Mouse (Mus musculus): ENCODE results near the gene Ctsz.

Gene Ctsz

DNA sequence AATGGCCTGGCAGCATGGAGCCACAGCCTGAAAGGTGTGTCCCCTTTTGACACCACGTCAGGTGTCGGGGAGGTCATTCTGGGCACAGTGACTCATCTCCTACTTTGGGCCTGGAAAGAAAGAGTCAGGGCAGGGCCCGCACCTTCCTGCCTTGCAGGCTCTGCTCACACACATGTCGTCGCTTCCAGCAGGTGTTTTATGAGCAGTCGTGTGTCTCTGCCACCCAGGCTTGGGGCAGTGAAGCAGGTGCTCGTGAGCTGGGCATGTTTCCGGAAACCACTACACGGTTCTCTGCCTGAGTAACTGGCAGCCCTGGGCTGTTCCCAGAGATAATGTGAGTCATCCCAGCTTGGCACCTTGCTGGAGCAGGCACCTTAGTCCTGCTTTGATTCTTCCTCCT is 3.6 kb upstream of the Ctsz start:
- in situ Hi-C loops (cut with MboI, MseI) = no loop called here

DNA sequence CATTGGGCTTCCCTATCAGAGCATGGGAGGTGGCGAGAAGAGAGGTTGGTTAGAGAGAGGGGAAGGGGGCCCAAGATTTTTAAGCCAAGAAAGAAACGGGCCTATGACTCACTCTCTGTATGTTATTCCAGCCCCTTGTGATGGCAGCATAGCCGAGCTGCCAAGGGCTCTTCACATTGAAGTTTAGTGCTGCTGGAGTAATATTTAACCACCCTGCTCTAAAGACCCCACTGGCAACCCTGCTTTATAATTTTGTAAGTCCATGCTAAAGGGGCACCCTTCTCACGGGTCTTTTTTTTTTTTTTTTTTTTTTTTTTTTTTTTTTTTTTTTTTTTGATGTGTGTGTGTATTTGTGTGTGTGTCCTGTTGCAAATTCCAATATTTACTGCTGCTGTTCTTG is 3.1 kb upstream of the Ctsz start:
- in situ Hi-C loops (cut with MboI, MseI) = no loop called here

DNA sequence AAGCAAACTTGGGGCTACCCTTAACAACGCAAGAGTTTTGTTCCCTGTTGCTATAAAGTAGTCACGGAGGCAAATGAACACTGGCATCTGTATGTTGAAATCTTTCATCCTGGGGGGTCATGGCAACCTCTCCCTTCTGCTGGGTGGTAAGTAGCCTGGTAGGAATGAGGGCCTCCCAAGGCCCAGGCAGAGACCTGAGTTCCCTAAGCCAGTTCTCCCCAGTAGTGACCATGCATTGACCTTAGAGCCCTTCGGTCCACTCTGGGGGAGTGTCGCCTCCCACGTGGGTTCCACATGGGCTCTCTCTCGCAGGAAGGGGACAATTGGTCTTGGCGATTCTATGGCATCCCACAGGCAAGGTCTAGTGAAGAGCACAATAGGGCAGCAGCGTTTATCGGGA is 1.1 kb upstream of the Ctsz start:
- in situ Hi-C loops (cut with MboI, MseI) = no loop called here

DNA sequence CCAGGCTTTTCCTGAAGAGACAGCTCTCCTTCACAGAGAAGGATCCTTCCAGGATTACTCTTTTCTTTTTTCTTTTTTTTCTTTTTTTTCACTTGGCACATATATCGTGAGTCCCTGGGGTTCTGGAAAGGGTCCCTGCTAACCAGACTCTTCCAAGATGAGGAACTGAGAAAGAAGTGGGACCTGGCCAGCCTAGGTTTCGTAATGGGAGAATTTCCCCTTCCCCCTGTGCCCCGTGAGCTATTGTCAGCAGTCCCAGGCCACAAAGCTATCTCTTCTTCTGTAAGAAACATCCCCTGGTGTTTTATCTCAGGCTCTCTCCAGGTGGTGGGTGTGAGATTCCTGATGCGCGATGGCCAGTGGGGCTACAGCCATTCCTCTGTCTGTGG is 605 bp upstream of the Ctsz start:
- in situ Hi-C loops (cut with MboI, MseI) = no loop called here

DNA sequence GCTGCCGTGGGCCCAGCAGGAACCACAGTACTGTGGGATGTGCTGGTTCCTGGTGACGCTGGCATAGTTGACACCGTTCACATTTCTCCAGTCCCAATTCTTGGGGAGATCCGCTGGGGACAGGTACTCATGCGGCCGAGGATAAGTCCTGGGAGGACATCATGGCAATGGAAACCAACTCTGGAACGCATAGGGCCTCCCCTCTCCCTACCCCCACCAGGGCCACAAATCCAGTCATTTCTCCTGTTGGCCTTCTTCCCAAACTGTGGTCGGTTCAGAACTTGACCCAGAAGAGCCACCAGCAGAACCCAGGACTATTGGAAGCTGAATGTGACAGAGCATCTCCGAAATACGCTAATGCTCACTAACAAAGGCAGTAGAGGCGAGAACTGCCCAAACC is 658 bp downstream of the Ctsz start:
- in situ Hi-C loops (cut with MboI, MseI) = no loop called here

DNA sequence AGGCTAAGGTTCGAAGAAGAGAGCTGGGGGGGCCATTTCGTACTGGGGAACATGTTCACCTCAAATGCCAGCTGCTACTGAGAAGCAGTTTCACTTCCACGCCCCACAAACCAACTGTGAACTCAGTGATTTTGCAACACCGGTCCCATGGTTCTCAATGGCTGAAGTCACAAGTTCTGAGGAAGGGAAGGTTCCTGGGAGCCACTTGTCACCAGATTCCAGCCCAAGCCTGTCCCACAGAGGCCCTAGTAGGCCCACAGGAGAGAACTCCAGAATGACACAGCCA is 1.2 kb downstream of the Ctsz start:
- in situ Hi-C loops (cut with MboI, MseI) = no loop called here

DNA sequence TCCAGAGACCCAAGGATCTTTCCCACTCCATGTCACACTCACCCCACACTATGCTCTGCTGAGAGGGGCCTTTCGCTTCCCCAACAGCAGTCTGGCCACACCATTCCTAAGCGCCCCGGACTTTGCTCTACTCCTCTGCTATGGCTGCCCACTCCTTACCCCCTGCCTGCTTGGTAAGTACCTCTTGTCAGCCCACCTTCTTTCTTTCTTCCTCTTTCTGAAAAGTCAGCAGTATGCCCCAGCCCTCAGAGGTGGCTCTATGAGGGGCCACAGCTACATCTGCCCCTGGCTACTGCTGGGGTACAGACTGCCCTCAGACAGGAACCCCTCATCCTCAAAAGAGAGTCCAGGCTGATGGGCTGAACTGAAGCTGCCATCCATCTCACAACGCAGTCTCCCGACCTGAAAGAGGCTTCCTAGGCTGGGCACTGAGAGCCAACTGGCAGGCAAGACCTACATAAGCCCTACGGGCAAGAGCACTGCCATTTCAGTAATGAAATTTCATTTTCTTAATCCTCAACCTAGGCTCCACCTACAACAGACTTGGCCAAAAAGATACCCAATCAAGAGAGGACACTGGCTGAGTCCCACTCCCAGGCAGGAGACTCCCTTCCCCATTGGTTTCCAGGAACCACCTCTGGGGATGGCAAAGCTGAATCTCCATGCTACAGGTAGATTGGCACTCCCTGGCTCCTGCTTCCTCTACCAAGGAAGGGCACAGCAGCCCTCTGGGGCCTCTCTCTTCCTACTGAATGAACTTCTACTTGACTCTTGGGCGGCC is 1.7 kb downstream of the Ctsz start:
- in situ Hi-C loops (cut with MboI, MseI) = no loop called here

DNA sequence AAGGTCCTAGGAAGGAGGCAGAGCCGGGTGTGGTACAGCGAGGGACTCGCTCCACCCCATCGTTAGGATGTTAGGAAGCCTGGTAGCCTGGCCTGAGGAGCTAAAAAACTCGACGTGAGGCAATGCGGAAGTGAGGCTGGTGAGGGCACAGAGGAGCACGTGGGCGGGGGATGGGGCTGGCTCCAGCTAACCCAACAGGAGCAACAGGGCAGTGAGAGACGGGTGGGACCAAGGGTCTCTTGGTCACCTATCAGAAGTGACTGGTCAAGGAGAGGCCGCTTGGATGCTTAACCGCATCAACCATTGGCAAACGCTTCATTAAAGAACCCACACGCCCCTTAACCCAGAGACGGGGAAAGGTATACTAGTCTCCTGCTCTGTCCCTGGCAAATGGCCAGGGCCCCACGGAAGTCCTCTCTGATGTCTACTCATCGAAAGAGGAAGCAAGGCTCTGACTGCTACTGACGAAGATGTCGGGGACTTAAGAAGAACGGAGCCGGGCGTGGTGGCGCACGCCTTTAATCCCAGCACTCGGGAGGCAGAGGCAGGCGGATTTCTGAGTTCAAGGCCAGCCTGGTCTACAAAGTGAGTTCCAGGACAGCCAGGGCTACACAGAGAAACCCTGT is 2.6 kb downstream of the Ctsz start:
- in situ Hi-C loops (cut with MboI, MseI) = no loop called here

DNA sequence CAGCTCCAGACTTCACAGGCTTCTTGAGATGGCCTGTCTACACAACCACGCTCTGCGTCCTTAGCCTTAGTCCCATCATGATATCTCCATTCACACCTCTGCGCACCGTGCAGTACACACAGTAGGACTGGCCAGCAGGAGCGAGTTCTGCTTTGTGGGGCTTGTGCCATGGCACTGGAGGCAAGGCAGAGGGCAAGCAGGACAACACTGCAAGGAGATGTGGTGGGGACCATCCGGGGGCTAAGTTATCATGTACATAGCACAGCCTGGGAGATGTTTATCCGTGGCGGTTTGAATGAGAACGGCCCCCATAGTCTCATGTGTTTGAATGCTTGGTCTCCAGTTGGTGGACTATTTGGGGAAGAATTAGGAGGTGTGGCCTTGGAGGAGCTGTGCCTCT is 3.9 kb downstream of the Ctsz start:
- in situ Hi-C loops (cut with MboI, MseI) = no loop called here

DNA sequence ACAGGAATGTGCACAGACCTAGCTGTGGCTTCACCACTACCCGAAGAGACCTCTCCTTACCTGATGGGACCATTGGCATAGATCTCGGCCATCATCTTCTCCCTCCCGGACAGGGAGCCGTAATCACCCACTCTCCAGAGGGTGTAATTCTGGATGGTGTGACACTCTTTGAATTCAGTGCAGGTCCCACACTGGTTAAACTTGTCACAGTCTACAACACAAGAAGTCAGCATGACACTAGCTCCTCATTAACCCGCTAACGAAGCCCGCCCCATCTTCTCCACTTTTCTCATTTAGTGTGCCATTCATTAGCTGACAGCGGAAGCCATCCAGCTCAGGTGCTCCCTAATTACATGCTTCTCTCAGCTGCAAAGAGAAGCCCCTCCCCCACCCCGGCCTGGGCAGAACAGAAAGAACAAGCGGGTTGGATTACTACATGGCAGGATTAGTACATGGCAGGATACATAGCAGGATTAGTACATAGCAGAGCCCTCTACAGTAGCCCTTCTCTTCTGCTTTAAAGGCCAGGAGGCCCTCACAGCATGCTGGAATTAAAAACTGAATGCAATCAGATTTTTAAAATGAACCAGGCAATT is 9.7 kb downstream of the Ctsz start:
- in situ Hi-C loops (cut with MboI, MseI) = no loop called here

DNA sequence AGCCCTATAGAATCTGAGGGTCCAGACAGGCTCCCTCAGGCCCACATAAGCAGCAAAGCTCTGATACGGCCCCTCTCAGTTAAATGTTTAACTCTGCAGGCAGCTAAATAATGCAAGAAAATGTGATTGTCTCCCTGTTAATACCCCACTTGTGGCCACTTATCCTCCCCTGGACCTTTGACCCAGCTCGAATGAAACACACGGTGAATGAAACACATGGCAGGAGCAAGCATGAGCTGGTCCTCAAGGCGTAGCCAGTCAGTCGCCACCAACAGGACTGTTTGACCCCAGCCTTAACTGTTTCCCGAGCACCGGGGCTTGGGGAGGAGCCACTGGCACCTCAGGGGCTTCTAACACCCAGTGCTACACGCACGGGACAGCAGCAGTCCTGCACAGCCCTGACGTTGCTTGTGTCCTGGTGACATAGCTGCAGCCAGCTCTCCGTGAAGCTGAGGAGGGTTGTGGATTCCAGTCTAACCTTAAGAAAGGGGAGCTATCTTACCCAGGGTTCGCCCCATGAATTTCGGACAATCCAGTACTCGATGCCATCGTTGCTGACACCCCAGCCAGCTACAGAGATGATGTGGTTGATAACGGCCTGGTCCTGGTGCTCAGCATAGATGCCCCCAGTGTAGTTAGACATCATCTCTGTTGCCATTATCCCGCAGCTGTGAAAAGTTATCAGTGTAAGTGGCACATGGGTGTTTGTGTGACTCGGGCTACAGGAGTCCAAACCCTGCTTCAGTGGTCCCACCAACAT is 10.6 kb downstream of the Ctsz start:
- in situ Hi-C loops (cut with MboI, MseI) = no loop called here

DNA sequence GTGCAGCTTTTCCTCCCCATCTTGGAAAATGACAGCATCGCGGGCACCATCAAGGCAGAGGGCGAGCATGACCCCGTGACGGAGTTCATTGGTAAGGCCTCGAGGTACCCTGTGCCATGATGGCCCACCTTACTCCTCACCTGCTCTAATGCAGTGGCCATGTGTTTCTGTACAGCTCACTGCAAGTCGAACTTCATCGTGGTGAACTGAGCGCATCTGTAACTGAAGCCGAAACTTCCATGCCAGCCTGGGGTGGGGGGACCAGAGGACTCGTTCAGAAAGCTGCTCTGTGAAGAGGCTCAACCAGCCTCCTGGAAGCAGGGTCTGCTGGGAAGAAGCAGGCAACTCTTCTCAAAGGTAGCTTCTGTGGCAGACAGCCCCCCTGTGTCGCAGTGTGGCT is 12.0 kb downstream of the Ctsz start:
- in situ Hi-C loops (cut with MboI, MseI) = no loop called here

DNA sequence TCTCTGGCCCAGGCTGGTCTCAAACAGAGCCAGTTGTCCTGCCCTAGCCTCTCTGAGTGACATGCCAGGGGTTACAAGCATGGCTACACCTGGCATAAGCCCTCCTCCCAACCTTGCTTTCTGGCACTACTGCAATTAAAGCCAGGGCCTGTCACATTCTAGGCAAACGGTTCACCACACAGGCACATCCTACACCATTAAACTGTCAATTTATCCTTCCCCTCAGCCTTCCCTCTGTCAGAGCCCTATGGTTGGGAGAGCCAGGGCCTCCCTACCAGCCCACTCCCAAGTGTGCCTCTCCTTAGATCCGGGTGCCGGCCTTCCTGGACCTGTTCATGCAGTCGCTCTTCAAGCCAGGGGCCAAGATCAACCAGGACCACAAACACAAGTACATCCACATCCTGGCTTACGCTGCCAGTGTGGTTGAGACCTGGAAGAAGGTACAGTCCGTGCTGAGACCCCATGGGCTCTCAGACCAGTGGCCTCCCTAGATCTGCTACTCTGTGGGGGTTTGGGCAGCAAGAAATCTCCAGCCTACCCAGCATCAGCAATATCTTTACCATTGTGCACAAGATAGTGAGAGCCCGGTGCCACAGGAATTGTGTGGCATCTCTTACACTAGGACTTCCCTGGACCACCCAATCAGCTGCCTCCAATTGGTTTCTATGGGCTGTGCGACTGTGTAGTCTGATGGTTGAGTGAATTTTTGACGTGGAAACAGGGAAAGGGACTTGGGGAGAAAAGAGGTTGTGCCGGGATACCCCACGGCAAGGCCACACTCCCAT is 14.3 kb downstream of the Ctsz start:
- in situ Hi-C loops (cut with MboI, MseI) = no loop called here

DNA sequence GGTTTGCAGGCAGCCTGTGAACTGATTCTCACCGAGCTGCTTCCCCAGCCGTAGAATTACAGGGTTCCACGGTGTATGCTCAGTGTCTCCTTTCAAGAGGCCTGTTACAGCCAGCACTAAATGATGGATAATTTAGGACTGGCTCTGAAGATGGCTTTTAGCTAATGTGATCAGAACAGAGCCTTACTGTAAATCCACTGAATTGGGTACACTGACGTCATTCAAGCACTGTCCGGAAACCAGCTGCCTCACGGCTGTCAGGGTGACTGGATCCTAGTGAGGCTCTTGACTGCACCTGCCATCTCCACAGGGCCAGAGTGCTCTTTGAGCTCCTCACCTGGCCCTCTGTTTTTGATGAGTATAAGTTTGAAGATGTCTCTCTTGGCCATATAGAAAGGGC is 17.7 kb downstream of the Ctsz start:
- in situ Hi-C loops (cut with MboI, MseI) = no loop called here

DNA sequence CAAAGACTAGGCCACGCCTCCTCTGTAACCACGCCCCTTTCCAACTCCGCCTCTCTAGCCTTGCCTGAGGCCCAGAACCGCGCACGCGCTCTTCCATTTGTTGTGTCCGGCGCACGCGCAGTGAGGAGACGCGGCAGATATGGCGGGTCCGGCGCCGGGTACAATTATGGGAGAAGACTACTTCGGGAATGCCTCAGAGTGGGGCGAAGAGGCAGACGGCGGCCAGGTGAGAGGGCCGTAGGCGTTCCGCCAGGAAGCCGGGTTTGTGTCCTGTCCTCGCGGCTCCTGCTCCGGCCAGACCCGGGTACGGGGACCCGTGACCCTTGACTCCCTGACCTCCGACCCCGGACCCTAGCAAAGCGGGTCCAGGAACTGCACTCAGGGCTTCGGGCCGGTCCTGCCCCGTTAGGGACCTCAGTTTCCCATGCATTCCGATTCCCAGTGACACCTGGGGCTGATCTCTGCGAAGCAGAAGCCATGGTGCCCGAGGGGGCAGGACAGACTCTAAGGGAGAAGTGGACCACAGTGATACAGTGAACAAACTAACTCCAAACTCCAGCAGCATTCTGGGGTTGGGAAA is 23.0 kb downstream of the Ctsz start, which contains the start of gene Nelfcd:
TSS of gene Nelfcd (plus strand) at position 74 of the 580 bp plus-strand sequence.
- in situ Hi-C loops (cut with MboI, MseI) = loop anchor here in 1 of 2 experiments (5.0 kb wide), 1 partner anchor 79 kb away; no protein-coding TSS in a partner anchor

DNA sequence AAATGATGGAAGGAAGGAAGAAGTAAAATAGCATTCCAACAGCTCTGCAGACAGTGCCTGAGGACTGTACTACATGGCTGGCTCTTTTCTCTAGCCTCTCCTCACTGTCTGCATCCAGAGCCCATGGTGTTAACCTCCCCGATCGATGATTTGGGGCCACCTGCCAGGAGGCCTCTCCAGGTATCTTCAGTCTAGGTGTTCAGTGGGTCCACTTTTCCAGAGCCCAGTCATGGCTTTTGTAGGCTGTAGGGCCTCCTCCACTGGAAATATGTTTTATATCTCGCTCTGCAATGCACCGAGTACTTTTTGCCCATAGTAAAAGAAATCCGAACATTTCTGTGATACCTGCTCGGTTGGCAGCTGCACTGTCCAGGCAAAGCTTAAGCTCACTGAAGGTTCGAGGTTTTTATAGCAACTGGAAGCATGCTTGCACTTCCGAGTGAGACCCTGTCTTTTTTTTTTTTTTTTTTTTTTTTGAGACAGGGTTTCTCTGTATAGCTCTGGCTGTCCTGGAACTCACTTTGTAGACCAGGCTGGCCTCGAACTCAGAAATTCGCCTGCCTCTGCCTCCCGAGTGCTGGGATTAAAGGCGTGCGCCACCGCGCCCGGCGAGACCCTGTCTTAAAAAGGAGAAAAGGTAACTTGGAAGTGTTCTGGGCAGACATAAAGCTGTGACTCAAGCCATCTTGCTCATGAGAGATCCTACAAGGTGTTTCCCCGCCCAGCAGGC is 23.7 kb downstream of the Ctsz start:
- in situ Hi-C loops (cut with MboI, MseI) = loop anchor here in 1 of 2 experiments (5.0 kb wide), 1 partner anchor 78 kb away; no protein-coding TSS in a partner anchor

DNA sequence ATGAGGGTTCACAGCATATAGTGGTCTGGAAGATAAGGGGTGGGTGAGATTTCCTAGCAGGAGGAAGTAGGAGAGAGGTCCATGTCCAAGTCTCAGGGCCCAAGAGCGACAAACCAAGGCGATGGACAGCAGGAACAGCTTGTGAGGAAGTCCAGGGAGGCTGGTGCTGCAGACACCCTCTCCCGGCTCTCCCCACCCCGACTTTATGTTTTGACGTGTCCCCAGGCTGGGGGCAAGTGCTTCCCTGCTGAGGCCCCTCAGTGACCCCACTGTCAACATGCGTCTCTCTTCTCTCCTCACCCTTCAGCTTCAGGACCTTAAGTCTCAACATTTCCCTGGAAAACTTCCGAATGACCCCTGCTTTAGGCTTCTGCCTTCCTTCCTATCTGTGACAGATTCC is 25.7 kb downstream of the Ctsz start:
- in situ Hi-C loops (cut with MboI, MseI) = loop anchor here in 1 of 2 experiments (5.0 kb wide), 1 partner anchor 259 kb away; no protein-coding TSS in a partner anchor

DNA sequence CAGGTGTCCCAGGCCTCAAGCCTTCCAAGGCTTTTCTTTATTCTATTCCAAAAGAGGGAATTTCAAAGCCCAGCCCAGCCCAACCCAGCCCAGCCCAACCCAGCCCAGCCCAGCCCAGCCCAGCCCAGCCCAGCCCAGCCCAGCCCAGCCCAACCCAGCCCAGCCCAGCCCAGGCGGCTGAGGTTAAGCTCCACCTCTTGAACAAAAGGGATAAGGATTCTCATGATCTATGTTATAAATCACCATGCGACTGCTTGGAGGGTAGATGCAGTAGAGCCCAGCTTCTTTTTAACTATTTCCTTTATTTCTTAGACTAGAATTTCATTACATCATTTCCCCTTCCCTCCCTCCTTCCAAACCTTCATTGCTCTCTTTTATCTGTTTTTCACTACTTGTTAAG is 28.6 kb downstream of the Ctsz start:
- in situ Hi-C loops (cut with MboI, MseI) = loop anchor here in 1 of 2 experiments (5.0 kb wide), 1 partner anchor 262 kb away; no protein-coding TSS in a partner anchor

DNA sequence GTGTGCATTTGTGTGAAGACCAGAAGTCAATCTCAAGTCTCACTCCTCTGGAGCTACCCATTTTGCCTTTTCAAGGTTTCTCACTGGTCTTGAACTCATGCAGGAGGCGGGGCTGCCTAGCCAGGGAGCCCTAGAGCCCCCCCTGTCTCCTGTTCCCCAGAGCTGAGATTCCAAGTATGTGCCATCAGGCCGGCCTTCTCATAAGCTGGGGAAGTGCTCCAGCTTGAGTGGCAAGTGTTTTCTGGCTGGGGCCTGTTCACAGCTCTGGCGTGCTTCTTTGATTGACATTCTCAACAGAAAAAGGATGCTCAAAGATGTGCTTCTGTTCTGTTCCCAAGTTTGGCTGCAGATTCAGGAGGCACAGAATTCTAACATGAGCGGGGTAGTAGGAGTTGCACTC is 38.4 kb downstream of the Ctsz start:
- in situ Hi-C loops (cut with MboI, MseI) = loop anchor here in 1 of 2 experiments (5.0 to 10.0 kb wide), 2 partner anchors 83 to 1246 kb away; partner anchors contain the start of gene Pck1

DNA sequence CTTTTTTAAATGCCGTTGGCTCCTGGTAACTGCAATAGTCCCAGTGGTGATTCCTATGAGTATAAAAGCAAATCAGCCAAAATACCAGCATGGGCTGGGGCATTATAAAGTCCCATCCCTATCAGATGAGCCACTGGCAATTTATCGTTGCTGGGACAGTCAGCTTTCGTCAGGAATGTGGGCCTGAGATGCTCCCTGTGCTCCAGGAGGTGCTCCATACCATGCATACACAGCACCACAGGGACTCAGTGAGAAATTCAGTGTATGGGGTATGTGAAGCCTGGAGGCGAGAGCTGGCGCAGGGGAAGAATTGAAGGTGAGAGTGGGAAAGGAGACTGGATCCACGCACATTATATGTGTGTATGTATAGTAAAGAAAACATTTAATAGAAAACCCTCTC is 41.0 kb downstream of the Ctsz start:
- in situ Hi-C loops (cut with MboI, MseI) = no loop called here

All from T-helper 17 cell (primary cell).